Mouse (Mus musculus) midbrain, embryonic 10.5 days (tissue): ENCODE results near the gene Pabpn1. TPM values are rescaled to one million over a fixed set of nuclear protein-coding genes. Genes with fewer than 3 reads are reported as not detected.
A peak's percentile ranks its signal among the peaks of the same experiment; 100 is the strongest.

Experiments used
- DNase-seq: peaks from one replicate; pipeline ENCODE4 v3.0.0-alpha.2; 2017; ENCODE audit warnings: low spot score
- H3K27ac ChIP-seq: fragments of 300-500 bp; sonication (generic); replicated peaks from 2 replicates; pipeline ENCODE4 v1.5.1; 2016; ENCODE audit warnings: mild to moderate bottlenecking
- H3K27me3 ChIP-seq: fragments of 300-500 bp; sonication (generic); 2 replicates; pipeline ENCODE4 v1.6.1; 2016; ENCODE audit warnings: low read depth, mild to moderate bottlenecking; ENCODE audit not compliant: poor library complexity, severe bottlenecking
- H3K36me3 ChIP-seq: fragments of 300-500 bp; sonication (generic); 2 replicates; pipeline ENCODE4 v1.6.1; 2016; ENCODE audit warnings: mild to moderate bottlenecking, moderate library complexity
- H3K4me1 ChIP-seq: fragments of 300-500 bp; sonication (generic); 2 replicates; pipeline ENCODE4 v1.6.1; 2016
- H3K4me3 ChIP-seq: fragments of 300-500 bp; sonication (generic); 2 replicates; pipeline ENCODE4 v1.5.1; 2016; ENCODE audit warnings: mild to moderate bottlenecking, moderate library complexity
- H3K9me3 ChIP-seq: fragments of 300-500 bp; sonication (generic); replicated peaks from 2 replicates; pipeline ENCODE4 v1.6.1; 2016; ENCODE audit warnings: mild to moderate bottlenecking
- WGBS: fragments of 180-500 bp; shearing (Covaris S2); methylation state at CpG from one replicate; pipeline ENCODE4 v1.1.7; 2016; 5-methylcytosine and 5-hydroxymethylcytosine counted together
- polyA plus RNA-seq: library from polyadenylated mRNA; unstranded; fragments of >200 nt; fragmentation: Nextera tagmentation; extraction: Ambion mirVana; gene quantifications from 2 replicates; pipeline ENCODE4 v1.2.1, GENCODE M21; 2016

Gene Pabpn1
- polyA plus RNA-seq, 1 experiment from 2014 or later: 165 TPM

- no peak for DNase-seq
- Histone ChIP-seq H3K27me3 (no peaks in the 10 kb centered on the region), H3K36me3 (peaks cover 57% of the 10 kb centered on the region), H3K4me3 (no peak overlapping the region), H3K4me1 (peaks cover 11% of the 10 kb centered on the region; the same call in 1 of the 2 replicates), H3K27ac (no peak overlapping the region), H3K9me3 (no peaks in the 10 kb centered on the region)
- WGBS: 90% methylated on average over 4 of the region's 4 CpGs
Observed at GRCm38 (mm10) chr14:54903641-54904040, 11.3 kb downstream of the Pabpn1 start.

DNA sequence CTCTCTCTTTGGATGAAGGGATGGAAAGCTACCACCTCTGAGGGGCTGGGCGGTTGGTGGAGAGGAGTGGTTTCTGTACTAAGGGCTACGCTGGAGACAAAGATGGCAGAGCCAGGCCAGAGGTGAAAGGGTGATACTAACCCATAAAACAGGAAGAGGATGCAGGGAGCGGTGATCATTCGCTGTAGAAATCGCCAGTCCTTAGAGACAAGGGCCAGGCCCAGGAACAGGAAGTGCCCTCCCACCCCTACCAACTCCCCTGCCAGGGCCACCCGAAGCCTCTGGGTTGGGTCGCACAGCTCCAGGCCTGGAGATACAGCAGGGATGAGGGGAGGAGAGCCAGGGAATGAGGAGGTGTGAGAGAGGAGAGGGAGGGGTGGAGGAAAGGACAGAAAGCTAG, 16.4 kb downstream of the Pabpn1 start:
- peaks cover 72% of the 10 kb centered on the region for H3K36me3 ChIP-seq
- H3K27ac ChIP-seq: no peak overlapping the region
- WGBS: 81% methylated on average over 7 of the region's 7 CpGs
- H3K27me3 ChIP-seq: no peaks in the 10 kb centered on the region
- peaks cover 41% of the 10 kb centered on the region for H3K4me1 ChIP-seq
- no peaks in the 10 kb centered on the region for H3K9me3 ChIP-seq
- DNase-seq: no peak
- H3K4me3 ChIP-seq: no peak overlapping the region

DNA sequence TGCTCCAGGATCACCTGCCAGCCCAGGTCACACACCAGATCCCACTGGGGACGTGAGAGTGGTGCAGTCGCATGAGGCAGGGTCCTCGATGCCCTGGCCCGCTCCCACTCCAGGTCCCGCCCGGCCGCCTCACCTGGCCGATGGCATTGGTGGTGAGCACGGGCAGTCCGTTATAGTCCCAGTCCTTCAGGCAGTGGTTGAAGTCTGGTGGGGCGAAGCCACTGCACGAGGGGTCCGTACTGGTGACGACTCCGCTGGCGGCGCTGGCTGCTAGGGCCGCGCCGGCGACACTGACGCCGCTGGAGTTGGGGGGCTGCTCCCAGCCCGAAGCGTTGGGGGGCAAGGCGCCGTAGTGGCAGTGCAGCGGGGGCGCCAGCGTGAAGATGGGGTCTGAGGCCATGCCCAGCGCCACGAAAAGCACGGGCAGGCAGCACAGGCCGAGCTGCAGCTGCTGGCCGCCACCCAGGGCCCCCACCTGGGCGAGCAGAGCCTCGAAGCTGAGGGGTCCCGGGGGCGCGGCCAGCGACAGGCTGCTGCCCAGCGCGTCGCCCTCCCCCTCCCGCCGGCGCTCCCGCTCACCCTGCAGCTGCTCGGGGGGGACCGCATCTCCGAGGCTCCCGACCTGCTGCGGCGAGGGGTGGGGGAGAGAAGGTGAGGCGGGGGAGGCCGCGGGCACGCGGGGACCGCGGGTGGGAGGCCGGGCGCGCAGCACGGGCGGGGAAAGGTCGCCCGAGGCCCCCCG, 20.0 kb downstream of the Pabpn1 start:
- Histone ChIP-seq H3K27ac (peak overlapping the region; percentile 95), H3K4me1 (peaks cover 38% of the 10 kb centered on the region), H3K9me3 (no peaks in the 10 kb centered on the region), H3K36me3 (peaks cover 63% of the 10 kb centered on the region), H3K27me3 (no peaks in the 10 kb centered on the region), H3K4me3 (peak overlapping the region; percentile 91)
- WGBS: 4% methylated on average over 66 of the region's 69 CpGs
- DNase-seq: peak; percentile 46

- Histone ChIP-seq H3K27me3 (no peaks in the 10 kb centered on the region), H3K4me3 (peak within 1 kb of the TSS; percentile 91), H3K27ac (peak within 1 kb of the TSS; percentile 95), H3K36me3 (peaks cover 63% of the 10 kb centered on the region), H3K9me3 (no peaks in the 10 kb centered on the region), H3K4me1 (peaks cover 36% of the 10 kb centered on the region)
- WGBS: under 1% methylated on average over 28 of the region's 28 CpGs
- peak; percentile 84 for DNase-seq
Observed at GRCm38 (mm10) chr14:54912886-54913285, 20.6 kb downstream of the Pabpn1 start, which contains the start of gene Slc22a17. TSS of gene Slc22a17 (minus strand) at chr14:54913132.

DNA sequence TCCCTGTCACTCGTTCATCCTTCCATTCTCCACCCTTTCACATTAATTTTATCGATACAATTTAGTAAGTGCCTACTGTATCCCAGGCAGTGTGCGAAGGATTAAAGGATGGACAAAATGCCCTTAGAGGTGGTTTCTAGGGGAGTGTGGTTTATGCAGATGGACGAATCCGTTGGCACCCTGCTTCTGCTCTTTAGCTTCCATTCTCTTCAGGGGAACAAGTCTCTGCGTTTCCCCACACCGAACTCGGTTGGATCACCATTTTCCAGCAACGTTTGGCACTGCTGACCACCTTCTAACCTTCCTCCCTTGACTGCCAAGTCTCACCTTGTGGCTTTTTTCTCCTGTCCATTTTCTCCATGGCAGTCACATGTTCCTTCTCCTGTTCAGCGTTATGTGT, 21.0 kb downstream of the Pabpn1 start:
- peak overlapping the region; percentile 91 for H3K4me3 ChIP-seq
- peaks cover 63% of the 10 kb centered on the region for H3K36me3 ChIP-seq
- H3K4me1 ChIP-seq: peaks cover 35% of the 10 kb centered on the region
- H3K27ac ChIP-seq: peak overlapping the region; percentile 95
- H3K9me3 ChIP-seq: no peaks in the 10 kb centered on the region
- H3K27me3 ChIP-seq: no peaks in the 10 kb centered on the region
- DNase-seq: no peak
- WGBS: 17% methylated on average over 10 of the region's 10 CpGs

DNA sequence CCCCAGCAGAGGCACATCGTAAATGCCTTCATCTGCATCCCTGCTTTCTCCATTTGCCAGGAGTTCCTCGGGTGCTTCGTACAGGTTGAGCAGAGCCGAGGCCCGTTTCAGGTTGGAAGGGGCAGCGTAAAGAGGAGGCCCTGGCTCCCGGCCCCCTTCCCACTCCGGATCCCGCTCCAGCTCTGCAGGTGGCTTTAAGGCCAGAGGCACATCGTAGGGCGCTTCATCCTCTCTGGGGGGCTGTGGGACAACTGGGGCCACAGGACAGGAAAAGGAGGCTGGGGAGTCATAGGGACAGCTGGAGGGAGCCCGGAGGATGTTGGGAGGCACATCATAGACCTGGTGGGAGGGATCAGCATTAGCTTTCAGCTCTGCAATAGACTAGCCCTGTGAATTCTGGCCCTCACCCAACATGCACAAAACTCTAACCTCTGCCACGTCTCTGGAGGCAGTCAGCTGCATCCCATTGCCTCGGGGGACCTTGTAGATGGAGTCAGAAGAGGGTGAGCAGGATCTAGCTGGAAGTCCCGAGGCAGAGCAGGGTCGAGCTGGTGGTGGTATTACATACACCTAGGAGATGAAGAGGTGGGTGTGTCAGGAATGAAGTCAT, 27.9 kb downstream of the Pabpn1 start:
- DNase-seq: no peak
- peaks cover 21% of the 10 kb centered on the region for H3K4me1 ChIP-seq
- H3K36me3 ChIP-seq: peaks cover 86% of the 10 kb centered on the region
- no peak overlapping the region for H3K27ac ChIP-seq
- no peaks in the 10 kb centered on the region for H3K27me3 ChIP-seq
- 95% methylated on average over 16 of the region's 16 CpGs for WGBS
- peaks cover 24% of the 10 kb centered on the region for H3K9me3 ChIP-seq
- H3K4me3 ChIP-seq: no peak overlapping the region; the same call in 1 of the 2 replicates

- DNase-seq: peak; percentile 75
- peaks cover 39% of the 10 kb centered on the region for H3K36me3 ChIP-seq
- H3K4me3 ChIP-seq: peak overlapping the region; percentile 75
- H3K9me3 ChIP-seq: peaks cover 24% of the 10 kb centered on the region
- H3K4me1 ChIP-seq: peaks cover 49% of the 10 kb centered on the region
- WGBS: 8% methylated on average over 7 of the region's 7 CpGs
- peaks cover 15% of the 10 kb centered on the region for H3K27me3 ChIP-seq
- peak overlapping the region; percentile 100 for H3K27ac ChIP-seq
Observed at GRCm38 (mm10) chr14:54924641-54925348, 32.5 kb downstream of the Pabpn1 start.

DNA sequence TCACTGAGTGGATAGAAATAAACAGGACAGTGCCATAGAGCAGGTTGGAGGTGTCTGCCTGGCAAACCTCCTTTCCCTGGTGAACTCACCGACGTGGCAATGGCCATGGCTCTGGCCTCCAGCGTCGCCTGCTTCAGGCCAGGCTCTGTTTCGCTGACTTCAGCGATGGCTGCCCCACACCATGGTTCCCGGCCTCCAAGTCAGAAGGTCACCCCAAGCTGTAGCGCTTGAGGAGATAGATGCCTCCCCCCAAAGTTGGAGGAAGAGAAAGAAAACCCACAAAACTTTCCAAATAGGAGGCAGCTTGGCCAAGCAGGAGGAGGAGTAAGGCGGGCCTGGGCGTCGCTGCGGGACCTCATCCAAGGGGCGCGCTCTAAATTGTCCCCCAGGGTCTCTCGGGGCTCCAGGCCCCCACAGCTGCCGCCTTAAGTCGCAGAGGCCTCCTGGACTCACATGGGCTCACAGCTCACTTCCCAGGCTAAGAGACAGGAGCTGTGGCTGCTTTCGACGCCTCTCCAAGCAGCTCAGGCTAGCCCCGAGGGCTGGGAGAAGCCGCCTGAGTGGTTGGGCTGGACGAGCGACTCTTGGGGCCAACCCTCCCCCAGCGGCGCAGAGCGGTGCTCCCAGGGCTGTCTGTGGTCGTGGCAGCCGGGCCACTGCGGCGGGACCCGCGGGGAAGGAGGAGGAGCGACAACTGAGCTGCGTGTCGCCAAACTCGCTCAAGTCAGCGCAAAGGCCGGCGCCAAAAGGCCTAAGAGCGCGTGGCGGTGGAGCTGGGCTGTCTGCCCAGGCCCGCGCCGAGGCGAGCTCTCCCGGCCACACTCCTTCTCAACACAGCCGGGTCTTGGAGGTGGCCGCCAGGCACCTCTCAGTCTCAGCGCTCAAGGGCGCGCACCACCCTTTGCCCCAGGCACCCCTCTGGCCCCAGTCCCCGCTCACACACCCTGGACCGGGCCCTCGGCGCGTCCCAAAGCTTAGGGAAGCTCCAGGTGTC, 33.3 kb downstream of the Pabpn1 start, which contains the start of gene Efs:
Gene Efs, minus strand, starts transcription at position 778 of the 994 bp plus-strand sequence.
- under 1% methylated on average over 57 of the region's 57 CpGs for WGBS
- H3K36me3 ChIP-seq: peaks cover 31% of the 10 kb centered on the region
- H3K27ac ChIP-seq: peak within 1 kb of the TSS; percentile 100
- peak within 1 kb of the TSS; percentile 75 for H3K4me3 ChIP-seq
- H3K27me3 ChIP-seq: peaks cover 15% of the 10 kb centered on the region
- H3K4me1 ChIP-seq: peaks cover 58% of the 10 kb centered on the region
- peak; percentile 79 for DNase-seq
- peaks cover 20% of the 10 kb centered on the region for H3K9me3 ChIP-seq

- peak overlapping the region; percentile 100 for H3K27ac ChIP-seq
- peaks cover 15% of the 10 kb centered on the region for H3K27me3 ChIP-seq
- H3K4me1 ChIP-seq: peaks cover 66% of the 10 kb centered on the region
- H3K36me3 ChIP-seq: peaks cover 22% of the 10 kb centered on the region
- under 1% methylated on average over 52 of the region's 58 CpGs for WGBS
- DNase-seq: peak; percentile 92
- H3K9me3 ChIP-seq: peaks cover 11% of the 10 kb centered on the region
- peak overlapping the region; percentile 75 for H3K4me3 ChIP-seq
Observed at GRCm38 (mm10) chr14:54926401-54927158, 34.3 kb downstream of the Pabpn1 start.

DNA sequence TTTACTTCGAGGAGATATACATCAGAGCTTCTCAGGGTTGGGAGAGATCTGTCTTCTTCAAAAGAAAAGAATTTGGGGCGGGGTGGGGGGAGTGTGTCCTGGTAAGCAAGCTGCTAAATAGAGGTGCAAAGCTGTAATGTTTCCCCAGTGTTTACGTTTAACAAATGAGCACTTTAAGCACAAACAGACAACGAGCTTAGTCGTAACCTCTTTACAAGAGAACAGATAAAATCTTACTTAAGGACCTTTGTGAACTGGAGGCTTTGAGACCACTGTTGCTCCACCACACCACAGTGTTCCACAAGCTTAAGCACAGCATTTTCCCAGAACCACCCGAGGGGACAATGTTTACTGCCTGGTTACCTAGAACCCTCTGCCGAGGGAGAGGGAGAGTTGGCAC, 35.0 kb downstream of the Pabpn1 start:
- peaks cover 14% of the 10 kb centered on the region for H3K36me3 ChIP-seq
- DNase-seq: no peak
- peaks cover 71% of the 10 kb centered on the region for H3K4me1 ChIP-seq
- 6% methylated on average over 7 of the region's 7 CpGs for WGBS
- peak overlapping the region; percentile 100 for H3K27ac ChIP-seq
- H3K4me3 ChIP-seq: peak overlapping the region; percentile 75
- peaks cover 15% of the 10 kb centered on the region for H3K27me3 ChIP-seq
- H3K9me3 ChIP-seq: peaks cover 4% of the 10 kb centered on the region; the same call in 1 of the 2 replicates

DNA sequence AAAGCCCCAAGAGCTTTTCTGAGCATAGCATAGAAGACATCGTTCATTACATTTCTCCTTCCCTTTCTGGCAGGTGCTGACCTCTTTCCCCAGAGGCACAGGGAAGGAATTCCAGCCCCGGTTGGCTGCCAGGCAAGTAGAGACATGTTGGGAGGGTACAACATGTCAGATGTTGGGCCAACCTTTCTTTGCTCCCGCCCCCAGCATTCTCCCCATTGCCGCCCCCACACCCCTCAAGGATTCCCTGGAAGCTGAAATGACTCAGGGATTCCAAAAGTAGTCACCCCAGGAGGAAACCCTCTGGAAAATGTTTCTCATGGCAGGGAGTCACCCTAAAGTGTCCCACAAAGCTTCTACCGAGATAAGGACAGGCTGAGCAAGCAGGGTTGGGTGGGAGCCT, 37.5 kb downstream of the Pabpn1 start:
- no peak for DNase-seq
- H3K4me1 ChIP-seq: peaks cover 61% of the 10 kb centered on the region
- H3K4me3 ChIP-seq: no peak overlapping the region
- no peaks in the 10 kb centered on the region for H3K9me3 ChIP-seq
- WGBS: 83% methylated on average over 5 of the region's 5 CpGs
- H3K36me3 ChIP-seq: no peaks in the 10 kb centered on the region
- H3K27ac ChIP-seq: 0 out of 2 replicates have a peak overlapping the region, but pooled peaks have one; percentile 50
- H3K27me3 ChIP-seq: peaks cover 15% of the 10 kb centered on the region
